Mouse (Mus musculus) brain, adult 10 weeks (tissue): Measurements from ENCODE around the gene Inafm2. TPM values are rescaled to one million over a fixed set of nuclear protein-coding genes. Genes with fewer than 3 reads are reported as not detected.

Source experiments
- polyA plus RNA-seq: library from polyadenylated mRNA; stranded (reverse); fragments of 350-450 nt; fragmentation: Illumina TruSeq; extraction: RNeasy Lipid Tissue Mini Kit (QIAGEN cat#74804); gene quantifications from one replicate; pipeline ENCODE4 v1.2.3, GENCODE M21; 2015; ENCODE audit warnings: low read depth, low replicate concordance

The Inafm2 gene
- 25.2 TPM for polyA plus RNA-seq

GRCm38 (mm10) chr2:118745232-118745884 is at the start of gene Inafm2:
Inafm2 (plus strand) TSS chr2:118745758.

DNA sequence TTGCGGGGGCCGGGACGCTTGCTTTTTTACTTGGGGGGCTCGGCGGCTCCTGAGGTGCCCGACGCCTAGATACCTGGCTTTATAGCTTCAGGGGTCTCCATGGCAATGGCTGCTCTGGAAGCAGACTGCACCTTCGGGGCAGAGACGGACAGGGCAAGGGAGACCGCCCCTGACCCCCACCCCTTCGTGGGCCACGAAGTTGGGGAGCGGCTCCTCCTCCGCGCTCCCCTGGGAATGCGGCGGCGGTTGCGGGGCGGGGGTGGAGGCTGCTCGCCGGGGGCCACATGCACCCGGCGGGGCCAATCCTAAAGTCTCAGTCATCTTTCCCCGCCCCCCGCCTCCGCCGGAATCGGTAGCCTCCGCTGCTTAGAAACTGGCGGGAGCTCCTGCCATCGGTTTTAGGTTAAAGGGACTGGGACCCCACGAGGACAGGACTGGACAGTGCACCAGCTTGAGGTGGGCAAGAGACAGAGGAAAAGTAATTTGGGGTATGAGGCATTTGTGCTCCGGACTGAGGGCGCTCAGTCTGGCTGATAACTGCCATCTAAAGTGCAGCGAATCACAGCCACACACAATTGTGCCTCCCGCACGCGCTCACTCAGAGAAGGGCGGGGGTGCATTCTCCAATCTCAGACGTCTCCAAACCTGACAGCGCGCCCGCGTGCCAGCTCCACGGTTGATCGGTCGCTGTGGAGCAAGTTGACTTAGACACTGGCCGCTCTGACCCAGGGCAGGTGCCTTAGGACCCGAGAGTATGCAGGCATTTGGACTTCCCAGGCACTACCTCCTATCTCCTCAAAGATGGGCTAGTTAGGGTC is 41.4 kb upstream of the Inafm2 start, which contains the start of gene Ankrd63:
Gene Ankrd63 (minus strand): TSS at position 51 of the 818 bp plus-strand sequence.

GRCm38 (mm10) chr2:118728337-118728736 is 17.2 kb upstream of the Inafm2 start, which contains the start of gene Plcb2:
Plcb2 (minus strand) TSS chr2:118728438.

DNA sequence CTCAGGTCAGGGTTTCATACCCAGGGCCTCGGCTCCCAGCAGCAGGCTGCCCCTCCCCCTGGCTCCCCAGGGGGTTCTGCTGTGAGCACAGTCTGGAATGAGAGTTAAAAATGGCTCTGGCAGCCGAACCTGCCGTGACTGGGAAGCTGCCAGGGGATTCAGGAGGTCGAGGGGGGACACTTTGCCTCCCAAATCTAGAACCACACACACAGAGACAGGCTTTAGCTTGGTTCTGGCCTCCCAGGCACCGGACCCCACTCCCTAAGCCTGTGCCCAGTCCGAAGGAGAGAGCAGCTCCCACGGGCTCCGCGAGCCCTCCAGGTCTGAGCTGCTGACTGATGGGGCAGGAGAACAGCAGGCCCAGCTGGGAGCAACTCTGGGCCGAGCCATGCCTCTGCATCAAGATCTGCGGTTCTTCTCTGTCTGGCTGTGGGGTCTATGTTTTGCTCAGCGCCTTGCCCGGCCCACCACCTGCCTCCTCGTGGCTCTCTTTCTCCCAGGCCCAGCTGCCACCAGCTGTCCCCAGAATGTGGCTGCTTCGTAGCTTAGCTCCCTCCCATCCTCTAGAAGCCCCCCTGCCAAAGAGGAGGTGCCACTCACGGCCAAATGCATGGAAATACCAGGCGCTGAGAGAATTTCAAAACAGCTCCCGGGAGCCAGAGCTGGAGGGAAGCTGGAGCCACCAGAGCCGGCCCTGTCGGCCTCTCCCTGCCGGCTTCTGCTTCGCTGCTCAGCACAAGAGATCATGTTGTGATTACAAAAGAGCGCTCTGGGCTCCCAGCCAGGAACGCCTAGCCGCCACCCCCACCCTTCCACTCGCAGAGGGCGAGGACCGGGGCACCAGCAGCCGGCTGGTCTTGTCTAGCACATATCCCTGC is 16.6 kb downstream of the Inafm2 start, which contains the start of gene Ccdc9b:
Gene Ccdc9b (minus strand): TSS at position 756 of the 878 bp plus-strand sequence.

DNA sequence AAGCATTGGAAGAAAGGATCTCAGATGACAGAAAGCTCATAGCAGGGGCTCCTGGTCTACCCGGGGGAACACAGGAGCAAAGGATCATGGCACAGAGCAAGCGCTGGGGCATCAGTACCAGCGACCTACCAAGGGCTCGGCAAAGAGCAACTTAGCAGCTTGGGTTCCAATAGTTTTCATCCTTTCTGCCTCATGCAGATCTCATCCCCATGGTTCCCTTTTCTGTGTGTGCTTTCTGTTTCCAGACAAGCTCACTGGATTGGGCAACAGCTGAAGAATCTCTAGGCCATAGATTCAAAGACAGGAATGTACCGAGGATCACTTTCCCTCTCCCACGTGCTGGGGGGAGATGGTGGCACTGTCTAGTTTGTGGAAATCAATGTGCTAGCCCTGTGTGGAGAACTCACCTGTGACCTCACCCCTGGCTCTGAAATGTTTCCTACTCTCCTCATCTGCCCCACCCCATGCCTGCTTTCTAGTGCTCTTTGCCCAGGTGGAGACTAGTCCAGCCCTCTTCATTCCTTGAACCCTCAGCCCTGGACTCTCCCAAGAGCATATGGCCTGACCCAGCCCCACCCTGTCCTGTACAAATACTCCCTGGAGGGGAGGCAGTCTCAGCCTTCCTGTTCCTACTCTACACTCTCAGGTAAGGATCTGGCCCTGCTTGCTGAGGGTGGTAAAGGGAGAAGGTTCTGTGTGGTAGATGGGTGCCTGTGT is 26.8 kb downstream of the Inafm2 start, which contains the start of gene Phgr1:
Gene Phgr1 (plus strand): TSS at position 612 of the 717 bp plus-strand sequence.

GRCm38 (mm10) chr2:118779504-118780480 is 34.2 kb downstream of the Inafm2 start, which contains the start of gene Disp2:
Disp2 (plus strand) TSS chr2:118779719.

Other genes with a start within 250 kb of the Inafm2 start
- 4.3 TPM for gene Bmf, start 196.1 kb upstream of the Inafm2 start, polyA plus RNA-seq
- 1.3 TPM for gene Bub1b, start 147.5 kb upstream of the Inafm2 start, polyA plus RNA-seq
- 31.5 TPM for gene Pak6, start 82.5 kb upstream of the Inafm2 start, polyA plus RNA-seq
- gene Ankrd63, start 41.8 kb upstream of the Inafm2 start, polyA plus RNA-seq = 15.3 TPM
- 2.4 TPM for gene Plcb2, start 17.3 kb upstream of the Inafm2 start, polyA plus RNA-seq
- gene Ccdc9b, start 16.9 kb downstream of the Inafm2 start, polyA plus RNA-seq = 4.2 TPM
- gene Phgr1, start 27.0 kb downstream of the Inafm2 start, polyA plus RNA-seq = not detected
- gene Disp2, start 34.0 kb downstream of the Inafm2 start, polyA plus RNA-seq = 137 TPM
- 2.0 TPM for gene Knstrn, start 68.2 kb downstream of the Inafm2 start, polyA plus RNA-seq
- gene Ivd, start 116.2 kb downstream of the Inafm2 start, polyA plus RNA-seq = 84.6 TPM
- 16.6 TPM for gene Bahd1, start 154.6 kb downstream of the Inafm2 start, polyA plus RNA-seq
- gene Chst14, start 180.7 kb downstream of the Inafm2 start, polyA plus RNA-seq = 2.5 TPM